Mouse (Mus musculus): ENCODE data around the gene Hpcal1. TPM values are rescaled to one million over a fixed set of nuclear protein-coding genes. Genes with fewer than 3 reads are reported as not detected.
"Not testable (repeated sequence)": the region's sequence is repeated elsewhere in the genome, so short reads cannot be mapped to it uniquely, and the experiment has no call there.

Hpcal1 gene
- polyA plus RNA-seq, 1 experiment, result not detected

- Histone ChIP-seq H3K27ac (ENCODE audit: insufficient read depth, low read depth, low read length) (no peak overlapping the region), H3K4me3 (ENCODE audit: insufficient read depth, low read depth, low read length) (no peak overlapping the region), H3K4me1 (ENCODE audit: control insufficient read depth, insufficient read depth, low read length) (peaks cover 14% of the 10 kb centered on the region)
- no peak for TF ChIP-seq CTCF (IDR thresholded peaks at IDR 0.05; ENCODE audit: insufficient read depth, low read depth, low read length)
- TF ChIP-seq POLR2A (IDR thresholded peaks at IDR 0.05; ENCODE audit: insufficient read depth, low read depth, low read length), result no peak
- 93% methylated on average over 3 of the region's 3 CpGs for WGBS
These were observed 59.1 kb downstream of the Hpcal1 start for GRCm38 (mm10) chr12:17749784-17750183.

- H3K27ac ChIP-seq (ENCODE audit: insufficient read depth, low read depth, low read length), result no peak overlapping the region
- H3K4me3 ChIP-seq (ENCODE audit: insufficient read depth, low read depth, low read length), result no peak overlapping the region
- WGBS, result 72% methylated on average over 4 of the region's 4 CpGs
These were observed 59.8 kb downstream of the Hpcal1 start for GRCm38 (mm10) chr12:17750500-17750899.

GRCm38 (mm10) chr12:17752828-17753227 is 62.2 kb downstream of the Hpcal1 start:
- Histone ChIP-seq H3K4me1 (ENCODE audit: control insufficient read depth, insufficient read depth, low read length) (no peaks in the 10 kb centered on the region), H3K27ac (ENCODE audit: insufficient read depth, low read depth, low read length) (no peak overlapping the region), H3K4me3 (ENCODE audit: insufficient read depth, low read depth, low read length) (no peak overlapping the region)
- 50% methylated on average over 5 of the region's 5 CpGs for WGBS
- TF ChIP-seq POLR2A (IDR thresholded peaks at IDR 0.05; ENCODE audit: insufficient read depth, low read depth, low read length) (no peak), CTCF (IDR thresholded peaks at IDR 0.05; ENCODE audit: insufficient read depth, low read depth, low read length) (no peak)

More at GRCm38 (mm10) chr12:17750500-17750899, 59.8 kb downstream of the Hpcal1 start:
- no peak for TF ChIP-seq CTCF (IDR thresholded peaks at IDR 0.05; ENCODE audit: insufficient read depth, low read depth, low read length)
- no peak for TF ChIP-seq POLR2A (IDR thresholded peaks at IDR 0.05; ENCODE audit: insufficient read depth, low read depth, low read length)
- H3K4me1 ChIP-seq (ENCODE audit: control insufficient read depth, insufficient read depth, low read length), result peaks cover 14% of the 10 kb centered on the region

- no peak overlapping the region for H3K4me3 ChIP-seq (ENCODE audit: insufficient read depth, low read depth, low read length)
- 79% methylated on average over 1 of the region's 1 CpGs for WGBS
- no peak for TF ChIP-seq CTCF (IDR thresholded peaks at IDR 0.05; ENCODE audit: insufficient read depth, low read depth, low read length)
- no peak for TF ChIP-seq POLR2A (IDR thresholded peaks at IDR 0.05; ENCODE audit: insufficient read depth, low read depth, low read length)
- no peak overlapping the region for H3K27ac ChIP-seq (ENCODE audit: insufficient read depth, low read depth, low read length)
- no peaks in the 10 kb centered on the region for H3K4me1 ChIP-seq (ENCODE audit: control insufficient read depth, insufficient read depth, low read length)
These were observed 64.1 kb downstream of the Hpcal1 start for GRCm38 (mm10) chr12:17754771-17755170.

- H3K27ac ChIP-seq (ENCODE audit: insufficient read depth, low read depth, low read length), result no peak overlapping the region
- H3K4me1 ChIP-seq (ENCODE audit: control insufficient read depth, insufficient read depth, low read length), result no peaks in the 10 kb centered on the region
- WGBS, result 90% methylated on average over 4 of the region's 4 CpGs
- TF ChIP-seq CTCF (IDR thresholded peaks at IDR 0.05; ENCODE audit: insufficient read depth, low read depth, low read length) (no peak), POLR2A (IDR thresholded peaks at IDR 0.05; ENCODE audit: insufficient read depth, low read depth, low read length) (no peak)
- H3K4me3 ChIP-seq (ENCODE audit: insufficient read depth, low read depth, low read length), result no peak overlapping the region
These were observed 66.2 kb downstream of the Hpcal1 start for GRCm38 (mm10) chr12:17756891-17757290.

GRCm38 (mm10) chr12:17762286-17762933 is 71.8 kb downstream of the Hpcal1 start:
- Histone ChIP-seq H3K27ac (ENCODE audit: insufficient read depth, low read depth, low read length) (no peak overlapping the region), H3K4me1 (ENCODE audit: control insufficient read depth, insufficient read depth, low read length) (no peaks in the 10 kb centered on the region; the same call in 1 of the 2 replicates), H3K4me3 (ENCODE audit: insufficient read depth, low read depth, low read length) (no peak overlapping the region)
- WGBS, result 66% methylated on average over 6 of the region's 6 CpGs
- TF ChIP-seq POLR2A (IDR thresholded peaks at IDR 0.05; ENCODE audit: insufficient read depth, low read depth, low read length) (no peak), CTCF (IDR thresholded peaks at IDR 0.05; ENCODE audit: insufficient read depth, low read depth, low read length) (no peak)

DNA sequence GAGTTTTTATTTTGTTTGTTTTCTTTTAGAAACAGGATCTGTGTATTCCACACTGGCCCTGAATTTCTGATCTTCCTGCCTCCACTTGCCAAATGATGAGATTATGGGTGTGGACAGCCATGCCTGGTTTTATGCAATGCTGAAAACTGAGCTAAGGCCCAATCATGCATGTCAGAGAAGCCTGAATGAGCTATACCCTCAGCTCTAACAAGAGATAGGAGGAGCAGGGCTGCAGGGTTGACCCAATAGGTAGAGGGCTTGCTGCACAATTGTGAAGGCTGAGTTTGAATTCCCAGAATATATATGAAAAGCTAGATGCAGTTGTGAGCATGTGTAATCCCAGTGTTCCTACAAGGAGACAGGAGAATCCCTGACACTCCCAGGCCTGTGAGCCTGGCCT is 72.4 kb downstream of the Hpcal1 start:
- no peaks in the 10 kb centered on the region; the same call in 1 of the 2 replicates for H3K4me1 ChIP-seq (ENCODE audit: control insufficient read depth, insufficient read depth, low read length)
- no peak overlapping the region for H3K4me3 ChIP-seq (ENCODE audit: insufficient read depth, low read depth, low read length)
- TF ChIP-seq POLR2A (IDR thresholded peaks at IDR 0.05; ENCODE audit: insufficient read depth, low read depth, low read length), result no peak
- TF ChIP-seq CTCF (IDR thresholded peaks at IDR 0.05; ENCODE audit: insufficient read depth, low read depth, low read length), result no peak
- H3K27ac ChIP-seq (ENCODE audit: insufficient read depth, low read depth, low read length), result no peak overlapping the region

- Histone ChIP-seq H3K27ac (ENCODE audit: insufficient read depth, low read depth, low read length) (no peak overlapping the region), H3K4me1 (ENCODE audit: control insufficient read depth, insufficient read depth, low read length) (no peaks in the 10 kb centered on the region; the same call in 1 of the 2 replicates), H3K4me3 (ENCODE audit: insufficient read depth, low read depth, low read length) (no peak overlapping the region)
- 80% methylated on average over 3 of the region's 3 CpGs for WGBS
- TF ChIP-seq CTCF (IDR thresholded peaks at IDR 0.05; ENCODE audit: insufficient read depth, low read depth, low read length), result no peak
- no peak for TF ChIP-seq POLR2A (IDR thresholded peaks at IDR 0.05; ENCODE audit: insufficient read depth, low read depth, low read length)
These were observed 73.3 kb downstream of the Hpcal1 start for GRCm38 (mm10) chr12:17764005-17764404.

- 70% methylated on average over 1 of the region's 1 CpGs for WGBS
- not testable (repeated sequence) for H3K4me3 ChIP-seq (ENCODE audit: insufficient read depth, low read depth, low read length); H3K4me1 ChIP-seq (ENCODE audit: control insufficient read depth, insufficient read depth, low read length); H3K27ac ChIP-seq (ENCODE audit: insufficient read depth, low read depth, low read length)
These were observed 76.9 kb downstream of the Hpcal1 start for GRCm38 (mm10) chr12:17767567-17767966.

Measured in olfactory bulb, adult 2 months (tissue).